Mouse (Mus musculus): ENCODE measurements around the gene Cacna2d3. TPM values are rescaled to one million over a fixed set of nuclear protein-coding genes. Genes with fewer than 3 reads are reported as not detected.

Gene Cacna2d3
- total RNA-seq, 2 experiments from 2014 or later, result 59.3 to 61.7 TPM

GRCm38 (mm10) chr14:28966881-28967280 is 754.8 kb downstream of the Cacna2d3 start:
- intact Hi-C loops (cut with DNase I), result no loop called here
- no peak for DNase-seq

GRCm38 (mm10) chr14:28961379-28961778 is 760.3 kb downstream of the Cacna2d3 start:
- intact Hi-C loops (cut with DNase I), result no loop called here
- no peak for DNase-seq

GRCm38 (mm10) chr14:28959042-28959441 is 762.6 kb downstream of the Cacna2d3 start:
- intact Hi-C loops (cut with DNase I), result no loop called here
- no peak for DNase-seq

GRCm38 (mm10) chr14:28958131-28959015 is 763.3 kb downstream of the Cacna2d3 start:
- intact Hi-C loops (cut with DNase I), result no loop called here
- DNase-seq, result peak; percentile 94

GRCm38 (mm10) chr14:28955181-28955580 is 766.5 kb downstream of the Cacna2d3 start:
- intact Hi-C loops (cut with DNase I), result no loop called here
- no peak for DNase-seq

- intact Hi-C loops (cut with DNase I), result no loop called here
- DNase-seq, result peak; percentile 63
Observed at GRCm38 (mm10) chr14:28954588-28954987, 767.1 kb downstream of the Cacna2d3 start.

- intact Hi-C loops (cut with DNase I), result no loop called here
- DNase-seq, result no peak
Observed at GRCm38 (mm10) chr14:28954086-28954485, 767.6 kb downstream of the Cacna2d3 start.

GRCm38 (mm10) chr14:28953409-28953808 is 768.3 kb downstream of the Cacna2d3 start:
- intact Hi-C loops (cut with DNase I), result no loop called here
- DNase-seq, result peak; percentile 29

GRCm38 (mm10) chr14:28950499-28950898 is 771.2 kb downstream of the Cacna2d3 start:
- intact Hi-C loops (cut with DNase I), result no loop called here
- DNase-seq, result no peak

- intact Hi-C loops (cut with DNase I), result loop anchor here (10.0 kb wide), 1 partner anchor 495 kb away; no protein-coding TSS in a partner anchor
Observed at GRCm38 (mm10) chr14:28949785-28950184, 771.9 kb downstream of the Cacna2d3 start.

GRCm38 (mm10) chr14:28948019-28948850 is 773.4 kb downstream of the Cacna2d3 start:
- no peak for DNase-seq
- intact Hi-C loops (cut with DNase I), result loop anchor here (10.0 kb wide), 1 partner anchor 497 kb away; no protein-coding TSS in a partner anchor

More at GRCm38 (mm10) chr14:28949785-28950184, 771.9 kb downstream of the Cacna2d3 start:
- DNase-seq, result no peak

GRCm38 (mm10) chr14:28932746-28933293 is 788.8 kb downstream of the Cacna2d3 start:
- intact Hi-C loops (cut with DNase I), result no loop called here
- DNase-seq, result no peak

GRCm38 (mm10) chr14:28923180-28923961 is 798.3 kb downstream of the Cacna2d3 start:
- intact Hi-C loops (cut with DNase I), result no loop called here
- no peak for DNase-seq

- intact Hi-C loops (cut with DNase I), result no loop called here
- DNase-seq, result no peak
Observed at GRCm38 (mm10) chr14:28918871-28919270, 802.8 kb downstream of the Cacna2d3 start.

GRCm38 (mm10) chr14:28915004-28915403 is 806.7 kb downstream of the Cacna2d3 start:
- DNase-seq, result no peak
- intact Hi-C loops (cut with DNase I), result no loop called here

GRCm38 (mm10) chr14:28907659-28908058 is 814.0 kb downstream of the Cacna2d3 start:
- no peak for DNase-seq
- intact Hi-C loops (cut with DNase I), result no loop called here

GRCm38 (mm10) chr14:28892530-28892929 is 829.1 kb downstream of the Cacna2d3 start:
- intact Hi-C loops (cut with DNase I), result no loop called here
- no peak for DNase-seq

- intact Hi-C loops (cut with DNase I), result no loop called here
- no peak for DNase-seq
Observed at GRCm38 (mm10) chr14:28887373-28887772, 834.3 kb downstream of the Cacna2d3 start.

GRCm38 (mm10) chr14:28886661-28887060 is 835.0 kb downstream of the Cacna2d3 start:
- intact Hi-C loops (cut with DNase I), result no loop called here
- DNase-seq, result no peak

GRCm38 (mm10) chr14:28870983-28871382 is 850.7 kb downstream of the Cacna2d3 start:
- no peak for DNase-seq
- intact Hi-C loops (cut with DNase I), result no loop called here
